Mouse (Mus musculus) spleen, embryonic (tissue): ENCODE data around the gene Slc6a5.

Experiments used
- CTCF ChIA-PET: fragments of 350-600 bp; sonication (Branson Sonifier 250); formaldehyde crosslinking; loops from one replicate; lab custom pipeline; 2022; lab: Charles Lee

Gene Slc6a5

DNA sequence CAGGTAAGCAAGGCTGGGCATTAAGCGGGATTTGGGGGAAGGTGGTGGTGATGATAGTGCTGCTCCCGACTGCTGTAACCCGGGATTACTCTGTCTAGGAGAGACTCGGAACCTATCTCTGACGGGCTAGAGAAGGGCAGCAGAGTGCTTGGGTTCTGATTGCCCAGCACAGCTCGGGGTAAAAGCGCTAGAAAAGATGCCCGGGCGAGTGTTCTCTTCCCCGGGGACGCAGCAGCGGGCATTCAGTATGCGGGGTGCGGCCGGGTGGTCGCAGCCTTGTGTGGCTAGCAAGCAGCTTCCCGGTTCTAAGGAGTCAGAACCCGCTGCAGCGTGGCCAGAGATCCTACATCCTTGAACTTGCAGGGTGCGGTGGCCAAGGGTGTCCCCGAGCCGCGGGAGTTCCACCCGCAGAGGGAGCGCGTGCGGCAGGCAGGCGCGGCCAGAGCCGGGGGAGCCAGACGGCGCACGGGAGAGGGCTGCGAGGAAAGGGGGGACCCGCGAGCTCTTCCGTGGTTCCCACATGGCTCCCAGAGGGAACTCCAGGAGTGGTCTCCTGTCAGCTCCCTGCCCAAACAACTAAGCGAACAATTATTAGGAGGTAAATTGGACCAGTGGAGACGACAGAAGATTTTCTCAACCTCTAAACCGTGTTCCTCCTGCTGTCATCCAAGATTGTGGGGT lies 65.6 kb downstream of the Slc6a5 start:
- CTCF ChIA-PET, result no interaction called here

- CTCF ChIA-PET, result interaction anchor here (0.6 kb wide), 1 partner anchor 167 kb away, joined by 3 read pairs; no protein-coding TSS in a partner anchor
These were observed 71.7 kb downstream of the Slc6a5 start for GRCm38 (mm10) chr7:49981511-49982227.

DNA sequence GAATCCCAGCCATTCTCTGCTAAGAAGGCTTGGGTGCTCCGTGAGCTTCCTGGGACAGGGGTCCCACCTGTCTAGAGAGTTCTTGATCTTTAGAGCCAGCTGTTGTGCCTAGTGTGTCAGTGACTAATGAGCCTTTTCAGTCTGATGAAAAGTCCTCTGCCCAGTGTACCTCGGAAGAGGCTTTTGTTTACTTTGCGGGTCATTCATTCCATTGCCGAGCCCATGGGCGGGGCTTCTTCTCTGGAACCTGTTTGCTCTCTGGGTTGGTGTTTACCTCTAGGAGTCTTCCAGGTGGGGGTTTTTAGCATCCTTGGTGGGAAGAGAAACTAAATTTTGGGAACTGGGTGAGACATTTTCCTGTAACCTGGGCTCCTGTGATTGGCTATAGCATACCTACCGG lies 74.8 kb downstream of the Slc6a5 start:
- CTCF ChIA-PET, result no interaction called here

DNA sequence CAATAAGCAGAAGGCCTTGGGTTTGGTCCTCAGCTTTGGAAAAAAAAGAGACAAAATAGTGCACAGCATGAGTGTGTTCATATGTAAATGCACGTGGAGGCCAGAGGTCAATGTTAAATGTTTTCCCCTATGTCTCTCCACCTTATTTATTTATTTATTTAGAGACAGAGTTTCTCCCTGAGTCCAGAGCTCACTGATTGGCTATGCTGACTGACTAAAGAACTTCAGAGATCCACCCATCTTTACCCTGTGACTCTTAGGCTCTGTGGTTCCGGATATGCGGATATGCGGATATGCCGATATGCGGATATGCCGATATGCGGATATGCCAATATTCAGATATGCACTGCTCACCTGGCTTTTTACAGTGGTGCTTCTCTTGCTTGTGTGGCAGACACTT lies 76.0 kb downstream of the Slc6a5 start:
- CTCF ChIA-PET, result no interaction called here

DNA sequence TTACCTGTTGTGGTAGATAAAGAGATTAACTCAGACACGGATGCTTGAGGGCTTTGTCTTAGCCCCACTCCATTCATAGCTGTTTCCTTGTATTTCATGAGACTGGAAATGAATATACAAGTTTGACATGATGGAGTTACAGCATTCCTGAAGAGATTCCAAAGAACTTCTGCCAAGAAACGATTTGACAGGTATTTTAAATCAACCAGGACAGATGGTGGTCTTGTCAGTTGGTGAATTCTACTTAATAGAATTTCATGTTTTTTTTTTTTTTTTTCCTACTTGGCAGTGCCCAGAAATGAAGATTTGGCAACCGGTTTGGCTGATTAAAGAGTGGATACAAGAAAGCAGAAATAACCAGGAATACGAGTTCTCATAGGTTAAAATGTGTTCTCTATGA lies 89.4 kb downstream of the Slc6a5 start:
- CTCF ChIA-PET, result no interaction called here

DNA sequence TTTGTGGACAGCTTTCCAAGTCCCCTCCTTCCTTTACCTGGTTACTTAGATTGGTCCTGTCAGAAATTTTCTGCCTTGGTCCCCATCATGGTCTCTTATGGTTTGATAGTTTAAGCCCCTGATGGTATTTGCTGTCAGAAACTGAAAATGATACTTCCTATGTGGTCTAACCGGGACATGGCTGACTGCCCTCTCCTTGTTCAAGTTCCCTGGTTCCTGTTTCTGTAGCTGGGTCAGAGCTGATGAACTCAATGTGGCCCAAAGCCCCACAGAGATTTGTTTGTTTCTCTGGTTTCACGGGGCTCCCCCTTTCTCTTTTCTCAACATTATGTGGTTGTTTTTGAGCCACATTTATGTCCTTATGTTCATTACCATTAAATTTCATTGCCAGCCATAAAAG lies 95.3 kb downstream of the Slc6a5 start:
- CTCF ChIA-PET, result no interaction called here
